13 mouse cellular contexts compared by ENCODE assay signal in the genomic region with DNA sequence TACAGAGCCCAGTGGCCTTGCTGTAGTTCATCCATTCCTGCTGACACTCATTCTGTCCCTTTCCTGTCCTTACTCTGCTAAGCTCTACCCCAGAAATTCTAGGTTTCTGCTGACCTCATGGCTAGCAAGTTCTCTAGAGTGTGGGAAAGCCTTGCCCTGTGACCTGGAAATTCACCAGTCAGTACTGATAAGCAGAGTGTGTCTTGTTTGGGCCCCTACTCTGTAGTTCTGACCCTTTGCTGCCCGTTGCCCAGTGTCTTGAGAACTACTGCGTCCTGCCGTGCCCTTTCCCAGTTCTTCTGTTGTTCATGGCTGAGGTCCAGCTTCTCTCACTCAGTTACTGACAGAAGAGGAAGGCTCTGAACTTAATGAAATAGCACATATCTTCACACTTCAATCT. TPM values are rescaled to one million over a fixed set of nuclear protein-coding genes. Genes with fewer than 3 reads are reported as not detected.
DNase-seq lines count a peak whose midpoint lies in the region; ATAC-seq lines count a peak whose summit lies in the region.
"Had no signal": no experiment of that assay in that cellular context is flagged by ENCODE, and none has a peak within 500 bp of the region (broad histone marks: within the 10 kb centered on the region; RNA-seq: fewer than 3 reads in every experiment).

No protein-coding gene starts in this region.

- H3K36me3 ChIP-seq in heart, embryonic 11.5 days (ENCODE audit: control insufficient read depth, insufficient read depth, low read length), result peaks cover 8% of the 10 kb centered on the region; the same call in 1 of the 2 replicates
- H3K36me3 ChIP-seq in stomach, embryonic 15.5 days, result peaks cover 13% of the 10 kb centered on the region; the same call in 1 of the 2 replicates

- H3K9me3 ChIP-seq in heart, embryonic 11.5 days (replicated peaks; ENCODE audit: control insufficient read depth, low read length), result no peaks in the 10 kb centered on the region
- no peaks in the 10 kb centered on the region for H3K9me3 ChIP-seq in stomach, embryonic 15.5 days
- H3K9me3 ChIP-seq: embryonic facial prominence, embryonic 12.5 days; hindbrain, embryonic 13.5 days; limb, embryonic 12.5 days; midbrain, embryonic 13.5 days had no signal

- no peak overlapping the region for H3K4me3 ChIP-seq in heart, embryonic 11.5 days (ENCODE audit: low read depth, low read length)
- no peak overlapping the region for H3K4me3 ChIP-seq in stomach, embryonic 15.5 days (replicated peaks)
- H3K4me3 ChIP-seq: embryonic facial prominence, embryonic 12.5 days; hindbrain, embryonic 13.5 days; limb, embryonic 12.5 days; midbrain, embryonic 13.5 days had no signal

- no peak overlapping the region for H3K9ac ChIP-seq in heart, embryonic 11.5 days (ENCODE audit: low read depth, low read length)
- no peak overlapping the region for H3K9ac ChIP-seq in stomach, embryonic 15.5 days
- H3K9ac ChIP-seq: embryonic facial prominence, embryonic 12.5 days; hindbrain, embryonic 13.5 days; limb, embryonic 12.5 days; midbrain, embryonic 13.5 days had no signal

- intact Hi-C loops in left cerebral cortex, postnatal 14 days (cut with DNase I), result loop anchor here (10.0 kb wide), 1 partner anchor 212 kb away; no protein-coding TSS in a partner anchor

- 39% methylated on average over 3 of the region's 3 CpGs for WGBS in heart, embryonic 11.5 days (ENCODE audit: insufficient replicate concordance)
- WGBS in stomach, embryonic 15.5 days, result 77% methylated on average over 3 of the region's 3 CpGs

- ATAC-seq in heart, embryonic 11.5 days (replicated peaks; ENCODE audit: insufficient number of reproducible peaks, low FRiP score, low TSS enrichment), result peak; percentile 88
- ATAC-seq in stomach, embryonic 15.5 days (ENCODE audit: insufficient read depth, low FRiP score, low read depth), result peak; percentile 43; the same call in 1 of the 2 replicates
- ATAC-seq: midbrain, embryonic 13.5 days had no signal

- peak; percentile 21 for DNase-seq in lung, postnatal 10 days
- no peak for DNase-seq in lung, postnatal 4 days
- DNase-seq in kidney, adult 9 months, result peak; percentile 51
- DNase-seq in left cerebral cortex, postnatal 14 days (ENCODE audit: low spot score in 2 of 2), result no peak
- no peak for DNase-seq in layer of hippocampus, adult 8-10 months (ENCODE audit: low spot score in 2 of 2)
- DNase-seq: cerebellum, adult 11-12 months; right cerebral cortex, postnatal 4 days had no signal

- H3K4me1 ChIP-seq in heart, embryonic 11.5 days (ENCODE audit: control insufficient read depth, insufficient read depth, low read length), result peaks cover 22% of the 10 kb centered on the region
- H3K4me1 ChIP-seq in stomach, embryonic 15.5 days, result no peaks in the 10 kb centered on the region
- H3K4me1 ChIP-seq: embryonic facial prominence, embryonic 12.5 days; hindbrain, embryonic 13.5 days; midbrain, embryonic 13.5 days had no signal

- no peaks in the 10 kb centered on the region for H3K27me3 ChIP-seq in heart, embryonic 11.5 days (ENCODE audit: control insufficient read depth, insufficient read depth, low read length)
- H3K27me3 ChIP-seq in stomach, embryonic 15.5 days (replicated peaks), result no peaks in the 10 kb centered on the region
- H3K27me3 ChIP-seq: embryonic facial prominence, embryonic 12.5 days; hindbrain, embryonic 13.5 days; limb, embryonic 12.5 days; midbrain, embryonic 13.5 days had no signal

- H3K27ac ChIP-seq in heart, embryonic 11.5 days (ENCODE audit: low read depth, low read length), result peak overlapping the region; percentile 86
- no peak overlapping the region for H3K27ac ChIP-seq in stomach, embryonic 15.5 days
- H3K27ac ChIP-seq: embryonic facial prominence, embryonic 12.5 days; hindbrain, embryonic 13.5 days; limb, embryonic 12.5 days; midbrain, embryonic 13.5 days had no signal

- H3K4me2 ChIP-seq in heart, embryonic 11.5 days, result no peak overlapping the region; the same call in 1 of the 2 replicates
- no peak overlapping the region for H3K4me2 ChIP-seq in stomach, embryonic 15.5 days
- H3K4me2 ChIP-seq: embryonic facial prominence, embryonic 12.5 days; hindbrain, embryonic 13.5 days; limb, embryonic 12.5 days; midbrain, embryonic 13.5 days had no signal

RNA-seq across cellular contexts. Expression of a gene that starts 44.9 kb away (rescaled TPM):
- polyA plus RNA-seq in heart, embryonic 11.5 days (2014; fragmentation: Nextera tagmentation; extraction: Ambion mirVana), result 19.0 and 19.6 TPM in 2 replicates
- 8.6 and 9.2 TPM in 2 replicates for polyA plus RNA-seq in stomach, embryonic 15.5 days (2015; fragmentation: Nextera tagmentation; extraction: Ambion mirVana)
- 10 to 100 TPM; 28.1 to 33.1 TPM for total RNA-seq in left cerebral cortex, postnatal 14 days (2021)
- 10 to 100 TPM; 12.6 to 14.7 (median 13.5) TPM for total RNA-seq in layer of hippocampus, adult 8-10 months (2022)

Comparison
In these comparisons a context has a peak if more than half of its experiments do, and no peak if none do; other contexts are left out.
1. DNase-seq: peak in lung, postnatal 10 days (single experiment) and kidney, adult 9 months (single experiment); none in lung, postnatal 4 days (0 of 2), left cerebral cortex, postnatal 14 days (0 of 2) and layer of hippocampus, adult 8-10 months (0 of 2).